Mouse (Mus musculus): ENCODE data around the gene Qpctl.

DNA sequence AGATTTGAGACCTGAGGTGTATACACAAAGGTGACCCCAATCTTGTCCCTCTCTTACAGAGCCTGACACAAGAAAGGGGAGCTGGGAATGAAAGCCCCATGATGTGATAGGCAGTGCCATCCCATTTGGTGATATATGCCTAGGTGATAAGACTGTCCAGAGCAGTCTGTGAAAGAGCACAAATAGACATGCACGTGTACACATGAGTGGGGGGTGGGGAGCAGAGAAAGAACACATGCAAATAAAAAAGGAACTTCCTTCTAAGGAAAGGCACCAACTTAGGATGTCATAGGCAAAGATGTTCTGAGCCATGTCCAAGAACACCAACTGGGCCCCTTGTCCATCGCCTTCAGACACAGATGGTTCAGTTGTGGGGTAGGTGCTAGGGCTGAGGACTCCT, 44.6 kb downstream of the Qpctl start:
- TF ChIP-seq CTCF (IDR thresholded peaks at IDR 0.05; ENCODE audit: low read depth, low read length) (no peak), GATA2 (IDR thresholded peaks at IDR 0.05; ENCODE audit: borderline replicate concordance, low read depth, low read length) (no peak)
